Mouse (Mus musculus): Measurements from ENCODE around the gene Jazf1.

DNA sequence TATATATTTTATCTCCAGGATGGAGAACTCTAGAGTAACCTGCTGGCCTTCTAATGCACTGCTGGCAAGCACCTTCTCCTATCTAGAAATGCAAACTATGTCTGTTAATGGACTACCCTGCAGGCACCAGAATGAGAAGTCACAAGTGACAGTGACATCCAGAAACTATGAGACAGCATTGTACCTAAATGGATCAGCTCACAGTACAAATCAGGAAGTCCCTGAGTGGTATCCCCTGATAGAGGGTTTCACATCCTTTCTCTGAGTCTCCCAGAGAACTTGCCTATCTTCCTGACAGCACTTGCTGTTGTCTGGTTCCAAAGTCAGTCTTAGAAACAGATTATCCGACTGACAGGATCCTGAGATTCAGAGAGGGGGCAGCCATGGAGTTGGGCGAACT is 22.9 kb downstream of the Jazf1 start:
- TF ChIP-seq CTCF (IDR thresholded peaks at IDR 0.05; ENCODE audit: borderline replicate concordance, control insufficient read depth, extremely low read depth, insufficient read depth, low read length, poor library complexity) = no peak
- TF ChIP-seq POLR2A (IDR thresholded peaks at IDR 0.05; ENCODE audit: control insufficient read depth, extremely low read depth, insufficient read depth, low read length, poor library complexity) = no peak
